Mouse (Mus musculus) heart, postnatal 0 days (tissue): ENCODE results near the gene Gjb6. TPM values are rescaled to one million over a fixed set of nuclear protein-coding genes. Genes with fewer than 3 reads are reported as not detected.

Experiments
- ATAC-seq: fragments of 200-750 bp; cut with Nextera tagmentation; 2 replicates; pipeline ENCODE4 v1.8.0; 2017; ENCODE audit warnings: low read depth, moderate number of reproducible peaks, moderate library complexity; ENCODE audit not compliant: insufficient read depth
- DNase-seq: peaks from one replicate; pipeline ENCODE4 v3.0.0-alpha.2; 2016; ENCODE audit warnings: low spot score
- H3K27ac ChIP-seq: fragments of 300-500 bp; sonication (generic); 2 replicates; pipeline ENCODE4 v1.5.1; 2014; ENCODE audit warnings: low read depth, mild to moderate bottlenecking
- H3K27me3 ChIP-seq: fragments of 300-500 bp; sonication (generic); 2 replicates; pipeline ENCODE4 v1.6.1; 2014; ENCODE audit warnings: low read length, mixed read lengths; ENCODE audit not compliant: control insufficient read depth, insufficient read depth
- H3K36me3 ChIP-seq: fragments of 300-500 bp; sonication (generic); replicated peaks from 2 replicates; pipeline ENCODE4 v1.6.1; 2014; ENCODE audit warnings: low read length, mixed read lengths; ENCODE audit not compliant: control insufficient read depth, insufficient read depth
- H3K4me1 ChIP-seq: fragments of 300-500 bp; sonication (generic); 2 replicates; pipeline ENCODE4 v1.6.1; 2014; ENCODE audit warnings: antibody characterized with exemption; ENCODE audit not compliant: control insufficient read depth, insufficient read depth
- H3K4me2 ChIP-seq: fragments of 300-500 bp; sonication (generic); 2 replicates; pipeline ENCODE4 v1.6.1; 2014; ENCODE audit warnings: low read depth, mild to moderate bottlenecking, low read length, moderate library complexity
- H3K4me3 ChIP-seq: fragments of 300-500 bp; sonication (generic); 2 replicates; pipeline ENCODE4 v1.5.1; 2014; ENCODE audit warnings: low read depth, low read length
- H3K9ac ChIP-seq: fragments of 300-500 bp; sonication (generic); replicated peaks from 2 replicates; pipeline ENCODE4 v1.6.1; 2014; ENCODE audit warnings: low read depth, low read length, mixed read lengths
- H3K9me3 ChIP-seq: fragments of 300-500 bp; sonication (generic); replicated peaks from 2 replicates; pipeline ENCODE4 v1.6.1; 2016; ENCODE audit warnings: low read length; ENCODE audit not compliant: control insufficient read depth
- CTCF ChIP-seq: IDR thresholded peaks from 2 replicates; pipeline ENCODE4 v1.5.1; 2016; ENCODE audit warnings: antibody characterized with exemption, control low read depth, low read depth
- EP300 ChIP-seq: IDR thresholded peaks from 2 replicates; pipeline ENCODE4 v1.6.1; 2016; ENCODE audit warnings: antibody characterized with exemption, low read depth
- WGBS: fragments of 180-500 bp; shearing (Covaris S2); extraction: QIAGEN DNeasy Blood & Tissue Kit; methylation state at CpG from one replicate; pipeline ENCODE4 v1.1.7; 2014; 5-methylcytosine and 5-hydroxymethylcytosine counted together
- polyA plus RNA-seq: library from polyadenylated mRNA; unstranded; fragments of >200 nt; fragmentation: Nextera tagmentation; extraction: Ambion mirVana; gene quantifications from 2 replicates; pipeline ENCODE4 v1.2.1, GENCODE M21; 2015
- total RNA-seq: library from RNA; depleted of rRNA; stranded (reverse); fragments of >200 nt; gene quantifications from 2 replicates; pipeline ENCODE4 v1.2.3, GENCODE M21; 2014; ENCODE audit warnings: low replicate concordance

The Gjb6 gene
- total and polyA plus RNA-seq, 2 experiments from 2014 or later: 5.0 TPM; not detected in 1

DNA sequence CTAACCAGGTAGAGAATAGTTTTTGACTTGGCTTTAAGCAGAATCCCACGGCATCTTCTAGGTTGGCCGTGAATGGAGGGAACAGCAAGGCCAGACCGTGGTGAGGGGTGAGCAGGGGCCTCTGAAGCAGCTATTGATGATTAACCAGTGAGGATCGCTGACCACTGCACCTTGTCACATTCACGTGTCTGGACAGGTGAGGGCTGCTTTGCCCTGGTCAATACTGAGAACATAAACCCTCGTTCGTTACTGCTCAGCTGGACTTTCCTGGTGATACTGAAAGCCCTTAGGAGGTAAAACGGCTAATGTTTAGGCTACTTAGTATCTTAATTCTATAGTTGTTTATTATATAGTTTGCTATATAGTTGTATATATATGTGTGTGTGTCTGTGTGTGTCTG is 26.3 kb downstream of the Gjb6 start:
- 75% methylated on average over 8 of the region's 8 CpGs for WGBS
- Histone ChIP-seq H3K27ac (no peak overlapping the region), H3K27me3 (peaks cover 72% of the 10 kb centered on the region), H3K4me1 (no peaks in the 10 kb centered on the region), H3K9ac (no peak overlapping the region), H3K4me3 (no peak overlapping the region), H3K36me3 (no peaks in the 10 kb centered on the region), H3K9me3 (no peaks in the 10 kb centered on the region), H3K4me2 (no peak overlapping the region)
- no peak for TF ChIP-seq CTCF
- no peak for TF ChIP-seq EP300
- no peak for ATAC-seq
- DNase-seq: no peak

DNA sequence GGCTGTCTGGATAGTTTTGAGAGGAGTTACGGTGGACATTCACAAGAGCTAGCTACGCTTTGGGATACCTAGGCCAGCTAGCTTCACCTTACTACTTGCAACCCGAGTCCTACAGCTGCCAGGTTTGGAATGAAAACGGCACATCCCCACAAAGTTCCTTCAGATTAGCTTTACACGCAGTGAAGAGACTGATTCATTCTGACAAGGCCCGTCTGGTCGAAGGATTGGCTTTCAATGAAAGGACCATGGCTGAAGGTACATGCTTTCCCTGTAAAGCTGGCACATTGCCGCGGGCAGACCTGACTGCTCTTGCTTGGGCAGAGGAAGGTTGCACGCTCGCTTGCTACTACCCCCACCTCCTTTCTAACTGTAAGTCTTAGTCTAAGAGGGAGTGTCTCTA is 27.7 kb downstream of the Gjb6 start:
- Histone ChIP-seq H3K9me3 (no peaks in the 10 kb centered on the region), H3K9ac (no peak overlapping the region), H3K4me1 (no peaks in the 10 kb centered on the region), H3K4me2 (no peak overlapping the region), H3K36me3 (no peaks in the 10 kb centered on the region), H3K4me3 (no peak overlapping the region), H3K27me3 (peaks cover 72% of the 10 kb centered on the region), H3K27ac (no peak overlapping the region)
- ATAC-seq (no peak), DNase-seq (no peak)
- TF ChIP-seq EP300 (no peak), CTCF (no peak)
- 47% methylated on average over 11 of the region's 11 CpGs for WGBS

DNA sequence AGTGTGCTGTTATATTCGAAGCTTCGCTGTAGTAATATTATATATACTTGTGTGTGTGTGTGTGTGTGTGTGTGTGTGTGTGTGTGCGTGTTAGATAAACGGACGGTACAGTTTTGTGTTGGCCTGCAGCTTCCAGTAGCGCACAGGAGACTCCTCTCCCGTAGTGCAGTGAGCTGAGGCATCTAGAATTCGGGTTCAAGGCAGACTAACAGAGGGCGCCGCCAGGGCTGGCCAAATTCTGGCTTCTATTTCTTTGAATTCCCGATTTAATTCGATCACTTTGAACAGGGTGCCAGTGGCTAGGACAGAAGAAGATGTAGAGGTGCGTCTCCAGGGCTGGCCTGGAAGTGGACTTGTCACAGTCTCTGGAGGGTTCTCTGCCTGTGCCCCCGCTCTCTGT is 28.3 kb downstream of the Gjb6 start:
- H3K9ac ChIP-seq: no peak overlapping the region
- H3K27me3 ChIP-seq: peaks cover 69% of the 10 kb centered on the region
- H3K9me3 ChIP-seq: no peaks in the 10 kb centered on the region
- no peaks in the 10 kb centered on the region for H3K4me1 ChIP-seq
- no peak overlapping the region for H3K27ac ChIP-seq
- DNase-seq (no peak), ATAC-seq (no peak)
- no peak for TF ChIP-seq EP300
- no peak for TF ChIP-seq CTCF
- H3K36me3 ChIP-seq: no peaks in the 10 kb centered on the region
- H3K4me3 ChIP-seq: peak overlapping the region; percentile 70
- peak overlapping the region; percentile 100 for H3K4me2 ChIP-seq
- 14% methylated on average over 14 of the region's 14 CpGs for WGBS

DNA sequence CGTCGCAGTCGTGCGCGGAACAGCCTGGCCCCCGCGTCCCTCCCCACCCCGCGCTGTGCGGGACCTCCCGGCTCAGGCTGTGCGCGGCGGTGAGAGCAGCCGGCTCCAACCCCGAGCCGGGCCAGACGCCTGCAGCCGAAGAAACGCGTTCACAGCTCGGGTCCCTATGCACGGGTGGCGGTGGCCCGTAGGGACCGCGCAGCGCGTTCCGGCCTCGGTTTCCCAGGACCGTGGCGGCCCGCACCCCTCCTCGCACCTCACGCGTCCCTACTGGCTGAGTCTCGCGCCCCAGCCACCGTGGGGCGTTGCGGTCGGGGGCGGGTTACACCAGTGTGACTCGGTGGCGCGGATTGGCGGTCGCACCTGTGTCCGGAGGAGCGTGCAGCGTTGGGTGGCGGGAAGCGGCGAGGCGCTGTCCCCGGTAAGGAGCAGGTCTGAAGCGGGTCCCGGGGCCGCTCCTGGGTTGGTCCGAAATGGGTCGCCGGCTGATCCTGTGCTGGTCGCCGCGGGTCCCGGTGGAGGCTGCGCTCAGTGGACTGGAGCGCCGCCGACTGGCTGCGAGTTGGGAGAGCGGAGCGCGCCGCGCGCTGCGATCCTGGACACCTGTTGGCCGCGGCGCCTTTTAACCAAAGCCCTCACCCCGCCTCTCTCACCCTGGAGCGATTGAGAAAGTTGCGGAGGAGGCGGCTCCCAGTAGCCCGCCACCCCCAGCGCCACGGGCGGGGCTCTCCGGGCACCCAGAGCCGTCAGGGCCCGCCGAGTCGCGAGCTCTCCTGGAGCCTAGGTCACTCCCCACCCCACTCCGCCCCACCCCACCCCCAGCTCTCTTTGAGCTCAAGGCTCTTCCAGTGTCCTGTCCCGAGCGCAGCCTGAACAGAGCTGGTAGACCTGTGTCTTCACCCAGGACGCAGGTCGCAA is 29.0 kb downstream of the Gjb6 start, which contains the start of gene Gjb2:
Gjb2 (minus strand) TSS at position 597 of the 918 bp plus-strand sequence.
- Histone ChIP-seq H3K36me3 (no peaks in the 10 kb centered on the region), H3K4me2 (peak within 1 kb of the TSS; percentile 100), H3K27me3 (peaks cover 69% of the 10 kb centered on the region), H3K9me3 (no peaks in the 10 kb centered on the region), H3K27ac (no peak within 1 kb of the TSS), H3K4me1 (no peaks in the 10 kb centered on the region), H3K9ac (peak within 1 kb of the TSS; percentile 32), H3K4me3 (peak within 1 kb of the TSS; percentile 70)
- peak; percentile 55 for ATAC-seq
- WGBS: under 1% methylated on average over 101 of the region's 101 CpGs
- TF ChIP-seq EP300 (no peak), CTCF (no peak)
- DNase-seq: no peak

DNA sequence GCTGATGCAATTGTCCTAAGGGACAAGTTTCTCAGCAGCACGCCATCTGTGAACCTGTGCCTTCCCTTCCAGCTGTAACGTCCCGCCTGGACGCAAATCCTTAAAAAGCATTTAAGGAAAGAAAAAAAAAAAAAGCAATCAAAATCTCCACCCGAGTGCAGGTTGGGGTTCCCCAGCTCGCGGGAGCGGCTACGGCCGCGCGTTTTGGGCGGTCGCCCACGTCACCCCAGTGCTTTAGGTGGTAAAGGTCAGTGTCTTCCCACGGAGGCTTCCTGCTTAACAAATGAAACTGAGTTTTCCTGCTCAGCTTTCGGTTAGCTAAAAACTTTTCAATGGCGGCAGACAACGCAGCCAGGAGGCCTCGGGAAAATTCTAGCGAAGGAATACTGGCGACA is 29.7 kb downstream of the Gjb6 start:
- Histone ChIP-seq H3K36me3 (no peaks in the 10 kb centered on the region), H3K9ac (peak overlapping the region; percentile 32), H3K4me1 (no peaks in the 10 kb centered on the region), H3K27me3 (peaks cover 69% of the 10 kb centered on the region), H3K9me3 (no peaks in the 10 kb centered on the region), H3K4me3 (peak overlapping the region; percentile 70), H3K27ac (no peak overlapping the region), H3K4me2 (peak overlapping the region; percentile 100)
- 4% methylated on average over 22 of the region's 22 CpGs for WGBS
- TF ChIP-seq CTCF (no peak), EP300 (no peak)
- no peak for DNase-seq
- ATAC-seq: no peak

DNA sequence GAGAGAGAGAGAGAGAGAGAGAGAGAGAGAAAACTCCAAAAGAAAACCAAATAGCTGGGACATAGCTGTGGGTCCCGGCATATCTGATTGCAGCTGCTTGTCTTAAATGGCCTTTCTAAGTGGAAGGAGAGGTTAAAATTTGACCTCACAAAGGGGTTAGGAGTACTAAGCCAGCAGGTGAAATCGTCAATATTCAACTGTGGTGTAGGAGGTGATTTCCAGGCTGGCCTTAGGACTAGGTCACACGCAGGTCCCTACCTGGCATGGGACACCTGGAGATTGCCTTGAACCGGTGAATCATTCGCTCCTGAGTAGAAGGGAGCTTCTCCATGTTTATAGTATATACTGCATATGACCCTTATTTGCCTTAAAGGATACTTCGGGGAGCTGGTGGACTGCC is 30.3 kb downstream of the Gjb6 start:
- Histone ChIP-seq H3K9ac (no peak overlapping the region), H3K4me3 (peak overlapping the region; percentile 70; the same call in 1 of the 2 replicates), H3K36me3 (no peaks in the 10 kb centered on the region), H3K27me3 (peaks cover 65% of the 10 kb centered on the region), H3K9me3 (no peaks in the 10 kb centered on the region), H3K4me2 (no peak overlapping the region), H3K27ac (no peak overlapping the region), H3K4me1 (no peaks in the 10 kb centered on the region)
- 70% methylated on average over 6 of the region's 6 CpGs for WGBS
- ATAC-seq (no peak), DNase-seq (no peak)
- TF ChIP-seq EP300: no peak
- no peak for TF ChIP-seq CTCF
